21 mouse cellular contexts compared by ENCODE assay signal in the genomic region with DNA sequence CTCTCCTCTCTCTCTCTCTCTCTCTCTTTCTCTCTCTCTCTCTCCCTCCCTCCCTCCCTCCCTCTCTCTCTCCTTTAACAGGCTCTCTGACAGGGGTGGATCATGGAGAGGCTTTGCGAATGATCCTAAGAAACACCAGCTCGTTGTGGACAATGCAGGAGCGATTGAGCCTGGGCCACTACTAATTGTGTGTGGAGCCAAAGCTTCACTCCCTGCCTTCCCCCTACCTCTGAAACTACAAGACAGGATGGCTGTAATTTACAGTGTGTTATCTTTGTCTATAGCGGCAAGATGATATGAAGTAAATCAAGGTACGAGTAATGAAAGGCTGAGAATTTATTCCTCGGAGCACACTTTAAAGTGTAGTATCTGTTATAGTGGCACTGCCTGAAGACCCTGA.
DNase-seq lines count a peak whose midpoint lies in the region; ATAC-seq and TF ChIP-seq lines count a peak whose summit lies in the region.
"Had no signal": no experiment of that assay in that cellular context is flagged by ENCODE, and none has a peak within 500 bp of the region (broad histone marks: within the 10 kb centered on the region; RNA-seq: fewer than 3 reads in every experiment).

No protein-coding gene starts in this region.

- no peak for TF ChIP-seq CTCF in kidney, postnatal 0 days (IDR thresholded peaks at IDR 0.05; ENCODE audit: low read depth)
- TF ChIP-seq CTCF in kidney, adult 2 months (conservative IDR thresholded peaks at IDR 0.05; ENCODE audit: insufficient read depth, insufficient read length, low read depth, low read length) = no peak
- TF ChIP-seq CTCF in midbrain, postnatal 0 days (IDR thresholded peaks at IDR 0.05) = no peak

- ATAC-seq in hindbrain, embryonic 12.5 days (ENCODE audit: low FRiP score) = no peak
- ATAC-seq in hindbrain, embryonic 14.5 days (ENCODE audit: low FRiP score) = no peak
- ATAC-seq in kidney, postnatal 0 days (replicated peaks; ENCODE audit: low FRiP score, low read depth) = no peak
- peak; percentile 50; the same call in 1 of the 2 replicates for ATAC-seq in neural tube, embryonic 15.5 days (ENCODE audit: low FRiP score)
- no peak for ATAC-seq in midbrain, postnatal 0 days (ENCODE audit: low FRiP score)
- ATAC-seq: forebrain, embryonic 14.5 days had no signal

- H3K4me2 ChIP-seq in hindbrain, embryonic 12.5 days (replicated peaks) = no peak overlapping the region
- H3K4me2 ChIP-seq in hindbrain, embryonic 14.5 days (replicated peaks) = no peak overlapping the region
- no peak overlapping the region for H3K4me2 ChIP-seq in kidney, postnatal 0 days (ENCODE audit: low read length)
- H3K4me2 ChIP-seq in neural tube, embryonic 15.5 days = no peak overlapping the region
- H3K4me2 ChIP-seq in midbrain, postnatal 0 days (ENCODE audit: low read depth, low read length, poor library complexity, severe bottlenecking) = no peak overlapping the region
- H3K4me2 ChIP-seq: embryonic facial prominence, embryonic 13.5 days; embryonic facial prominence, embryonic 15.5 days; forebrain, embryonic 12.5 days had no signal

- no peak overlapping the region for H3K9ac ChIP-seq in hindbrain, embryonic 12.5 days
- no peak overlapping the region for H3K9ac ChIP-seq in hindbrain, embryonic 14.5 days
- no peak overlapping the region for H3K9ac ChIP-seq in kidney, postnatal 0 days (ENCODE audit: low read depth, low read length)
- no peak overlapping the region for H3K9ac ChIP-seq in neural tube, embryonic 15.5 days (replicated peaks)
- H3K9ac ChIP-seq in midbrain, postnatal 0 days (replicated peaks; ENCODE audit: low read length, poor library complexity, severe bottlenecking) = no peak overlapping the region
- H3K9ac ChIP-seq: embryonic facial prominence, embryonic 13.5 days; embryonic facial prominence, embryonic 15.5 days; forebrain, embryonic 12.5 days had no signal

- TF ChIP-seq POLR2A in kidney, adult 2 months (IDR thresholded peaks at IDR 0.05; ENCODE audit: low read depth, low read length) = no peak

- H3K4me1 ChIP-seq in hindbrain, embryonic 12.5 days = peaks cover 3% of the 10 kb centered on the region
- peaks cover 12% of the 10 kb centered on the region; the same call in 1 of the 2 replicates for H3K4me1 ChIP-seq in hindbrain, embryonic 14.5 days (replicated peaks; ENCODE audit: control insufficient read depth, insufficient read depth, low read length)
- H3K4me1 ChIP-seq in kidney, postnatal 0 days (replicated peaks; ENCODE audit: insufficient read depth, low read length) = 0 out of 2 replicates have a peak, but pooled peaks cover 3% of the 10 kb centered on the region
- H3K4me1 ChIP-seq in kidney, adult 2 months (ENCODE audit: control insufficient read depth, insufficient read depth, low read length) = no peaks in the 10 kb centered on the region
- H3K4me1 ChIP-seq in neural tube, embryonic 15.5 days = peaks cover 31% of the 10 kb centered on the region
- H3K4me1 ChIP-seq in midbrain, postnatal 0 days (ENCODE audit: insufficient read depth, low read length) = no peaks in the 10 kb centered on the region
- H3K4me1 ChIP-seq: embryonic facial prominence, embryonic 13.5 days; embryonic facial prominence, embryonic 15.5 days; forebrain, embryonic 10.5 days; forebrain, embryonic 12.5 days had no signal

- 77% methylated on average over 6 of the region's 6 CpGs for WGBS in hindbrain, embryonic 12.5 days
- whole genome bisulfite sequencing in hindbrain, embryonic 14.5 days = 73% methylated on average over 6 of the region's 6 CpGs
- WGBS in kidney, postnatal 0 days = 30% methylated on average over 6 of the region's 6 CpGs
- WGBS in kidney, adult 2 months = 73% methylated on average over 6 of the region's 6 CpGs
- WGBS in neural tube, embryonic 15.5 days = 24% methylated on average over 6 of the region's 6 CpGs
- 74% methylated on average over 6 of the region's 6 CpGs for WGBS in midbrain, postnatal 0 days

- H3K27me3 ChIP-seq in hindbrain, embryonic 12.5 days = no peaks in the 10 kb centered on the region
- no peaks in the 10 kb centered on the region for H3K27me3 ChIP-seq in hindbrain, embryonic 14.5 days (ENCODE audit: control insufficient read depth, insufficient read depth, low read length)
- 0 out of 2 replicates have a peak, but pooled peaks cover 2% of the 10 kb centered on the region for H3K27me3 ChIP-seq in kidney, postnatal 0 days (ENCODE audit: insufficient read depth, low read length)
- no peaks in the 10 kb centered on the region for H3K27me3 ChIP-seq in kidney, adult 2 months (replicated peaks; ENCODE audit: control insufficient read depth, insufficient read depth, low read length)
- no peaks in the 10 kb centered on the region for H3K27me3 ChIP-seq in neural tube, embryonic 15.5 days (replicated peaks)
- H3K27me3 ChIP-seq in midbrain, postnatal 0 days (ENCODE audit: insufficient read depth, low read length) = no peaks in the 10 kb centered on the region
- H3K27me3 ChIP-seq: embryonic facial prominence, embryonic 13.5 days; embryonic facial prominence, embryonic 15.5 days; forebrain, embryonic 12.5 days had no signal

- no peaks in the 10 kb centered on the region for H3K36me3 ChIP-seq in hindbrain, embryonic 12.5 days
- H3K36me3 ChIP-seq in hindbrain, embryonic 14.5 days (replicated peaks; ENCODE audit: control insufficient read depth, insufficient read depth) = no peaks in the 10 kb centered on the region
- no peaks in the 10 kb centered on the region for H3K36me3 ChIP-seq in kidney, postnatal 0 days (ENCODE audit: insufficient read depth, low read length)
- H3K36me3 ChIP-seq in kidney, adult 2 months (ENCODE audit: control insufficient read depth, insufficient read depth, low read length) = no peaks in the 10 kb centered on the region
- no peaks in the 10 kb centered on the region for H3K36me3 ChIP-seq in neural tube, embryonic 15.5 days
- no peaks in the 10 kb centered on the region for H3K36me3 ChIP-seq in midbrain, postnatal 0 days (ENCODE audit: insufficient read depth, low read length)
- H3K36me3 ChIP-seq: embryonic facial prominence, embryonic 13.5 days; embryonic facial prominence, embryonic 15.5 days; forebrain, embryonic 10.5 days; forebrain, embryonic 12.5 days had no signal

- no peaks in the 10 kb centered on the region for H3K9me3 ChIP-seq in hindbrain, embryonic 12.5 days (replicated peaks)
- no peaks in the 10 kb centered on the region for H3K9me3 ChIP-seq in hindbrain, embryonic 14.5 days (ENCODE audit: control insufficient read depth, low read length)
- H3K9me3 ChIP-seq in kidney, postnatal 0 days (replicated peaks; ENCODE audit: low read length) = no peaks in the 10 kb centered on the region
- H3K9me3 ChIP-seq in neural tube, embryonic 15.5 days (replicated peaks) = no peaks in the 10 kb centered on the region
- no peaks in the 10 kb centered on the region for H3K9me3 ChIP-seq in midbrain, postnatal 0 days (ENCODE audit: low read length)
- H3K9me3 ChIP-seq: embryonic facial prominence, embryonic 13.5 days; embryonic facial prominence, embryonic 15.5 days; forebrain, embryonic 12.5 days had no signal

- no peak for DNase-seq in hindbrain, embryonic 14.5 days (ENCODE audit: low spot score)
- peak; percentile 43 for DNase-seq in kidney, postnatal 0 days (ENCODE audit: low spot score)
- no peak for DNase-seq in kidney, adult 2 months
- no peak for DNase-seq in midbrain, postnatal 0 days (ENCODE audit: low spot score)
- DNase-seq: adrenal gland, adult 2 months; adrenal gland, postnatal 10 days; adrenal gland, postnatal 25 days; cerebellum, adult 11 months; cerebellum, adult 18-20 months; cerebellum, adult 8-10 months; cerebellum, adult 9-11 months; cerebellum, postnatal 14 days; cerebellum, postnatal 36 days had no signal

- H3K4me3 ChIP-seq in hindbrain, embryonic 12.5 days = no peak overlapping the region
- no peak overlapping the region for H3K4me3 ChIP-seq in hindbrain, embryonic 14.5 days (replicated peaks; ENCODE audit: low read length)
- no peak overlapping the region for H3K4me3 ChIP-seq in kidney, postnatal 0 days (replicated peaks; ENCODE audit: low read depth, low read length)
- no peak overlapping the region for H3K4me3 ChIP-seq in kidney, adult 2 months (ENCODE audit: insufficient read depth, low read depth, low read length)
- H3K4me3 ChIP-seq in neural tube, embryonic 15.5 days (replicated peaks) = no peak overlapping the region
- H3K4me3 ChIP-seq in midbrain, postnatal 0 days (ENCODE audit: low read depth, low read length) = no peak overlapping the region
- H3K4me3 ChIP-seq: embryonic facial prominence, embryonic 13.5 days; embryonic facial prominence, embryonic 15.5 days; erythroblast, embryonic 14.5 days; forebrain, embryonic 10.5 days; forebrain, embryonic 12.5 days had no signal

- peak overlapping the region; percentile 30; the same call in 1 of the 2 replicates for H3K27ac ChIP-seq in hindbrain, embryonic 12.5 days
- no peak overlapping the region for H3K27ac ChIP-seq in hindbrain, embryonic 14.5 days
- H3K27ac ChIP-seq in kidney, postnatal 0 days = no peak overlapping the region
- H3K27ac ChIP-seq in kidney, adult 2 months (ENCODE audit: insufficient read depth, low read depth, low read length) = no peak overlapping the region
- no peak overlapping the region for H3K27ac ChIP-seq in neural tube, embryonic 15.5 days (replicated peaks)
- no peak overlapping the region for H3K27ac ChIP-seq in midbrain, postnatal 0 days (ENCODE audit: low read depth, low read length)
- H3K27ac ChIP-seq: embryonic facial prominence, embryonic 13.5 days; embryonic facial prominence, embryonic 15.5 days; forebrain, embryonic 10.5 days; forebrain, embryonic 12.5 days had no signal
